Mouse (Mus musculus): ENCODE data around the gene Kcnq4. TPM values are rescaled to one million over a fixed set of nuclear protein-coding genes. Genes with fewer than 3 reads are reported as not detected.

Kcnq4 gene
- polyA plus RNA-seq, 1 experiment from 2014 or later = 6.2 TPM

GRCm38 (mm10) chr4:120743636-120744035, 4.8 kb downstream of the Kcnq4 start:
- H3K27me3 ChIP-seq = peaks cover 48% of the 10 kb centered on the region
- ATAC-seq (ENCODE audit: low FRiP score, low read depth) = no peak
- H3K9ac ChIP-seq = no peak overlapping the region
- WGBS = 60% methylated on average over 3 of the region's 3 CpGs
- H3K4me3 ChIP-seq = no peak overlapping the region
- no peak overlapping the region for H3K27ac ChIP-seq
- H3K36me3 ChIP-seq = no peaks in the 10 kb centered on the region
- H3K9me3 ChIP-seq = no peaks in the 10 kb centered on the region
- H3K4me1 ChIP-seq = peaks cover 16% of the 10 kb centered on the region
- no peak overlapping the region for H3K4me2 ChIP-seq (replicated peaks)

GRCm38 (mm10) chr4:120741303-120741702, 7.1 kb downstream of the Kcnq4 start:
- no peaks in the 10 kb centered on the region for H3K4me1 ChIP-seq
- H3K36me3 ChIP-seq = no peaks in the 10 kb centered on the region
- no peaks in the 10 kb centered on the region for H3K9me3 ChIP-seq
- peaks cover 38% of the 10 kb centered on the region for H3K27me3 ChIP-seq
- WGBS = 79% methylated on average over 6 of the region's 6 CpGs
- no peak overlapping the region for H3K27ac ChIP-seq
- no peak overlapping the region for H3K4me2 ChIP-seq (replicated peaks)
- no peak overlapping the region for H3K4me3 ChIP-seq
- ATAC-seq (ENCODE audit: low FRiP score, low read depth) = peak; percentile 38; the same call in 1 of the 2 replicates
- no peak overlapping the region for H3K9ac ChIP-seq

GRCm38 (mm10) chr4:120734012-120734622, 14.3 kb downstream of the Kcnq4 start:
- Histone ChIP-seq H3K9ac (no peak overlapping the region), H3K36me3 (no peaks in the 10 kb centered on the region), H3K4me3 (no peak overlapping the region), H3K4me1 (peaks cover 20% of the 10 kb centered on the region), H3K4me2 (replicated peaks) (no peak overlapping the region), H3K27me3 (peaks cover 31% of the 10 kb centered on the region), H3K27ac (no peak overlapping the region), H3K9me3 (no peaks in the 10 kb centered on the region)
- no peak for ATAC-seq (ENCODE audit: low FRiP score, low read depth)
- 90% methylated on average over 5 of the region's 5 CpGs for WGBS

GRCm38 (mm10) chr4:120732737-120733136, 15.7 kb downstream of the Kcnq4 start:
- no peaks in the 10 kb centered on the region for H3K36me3 ChIP-seq
- no peak overlapping the region for H3K4me2 ChIP-seq (replicated peaks)
- no peak overlapping the region for H3K4me3 ChIP-seq
- H3K9me3 ChIP-seq = no peaks in the 10 kb centered on the region
- H3K27me3 ChIP-seq = peaks cover 27% of the 10 kb centered on the region
- H3K4me1 ChIP-seq = peaks cover 20% of the 10 kb centered on the region
- no peak overlapping the region for H3K9ac ChIP-seq
- no peak for ATAC-seq (ENCODE audit: low FRiP score, low read depth)
- 69% methylated on average over 6 of the region's 6 CpGs for WGBS
- no peak overlapping the region for H3K27ac ChIP-seq

GRCm38 (mm10) chr4:120731030-120731644, 17.3 kb downstream of the Kcnq4 start:
- WGBS = under 1% methylated on average over 40 of the region's 40 CpGs
- peak overlapping the region; percentile 54 for H3K4me3 ChIP-seq
- peak overlapping the region; percentile 91 for H3K4me2 ChIP-seq (replicated peaks)
- peaks cover 18% of the 10 kb centered on the region for H3K27me3 ChIP-seq
- H3K27ac ChIP-seq = no peak overlapping the region
- peak; percentile 91 for ATAC-seq (ENCODE audit: low FRiP score, low read depth)
- H3K36me3 ChIP-seq = no peaks in the 10 kb centered on the region
- no peaks in the 10 kb centered on the region for H3K9me3 ChIP-seq
- peaks cover 20% of the 10 kb centered on the region for H3K4me1 ChIP-seq
- peak overlapping the region; percentile 66 for H3K9ac ChIP-seq

GRCm38 (mm10) chr4:120730574-120730973, 17.8 kb downstream of the Kcnq4 start:
- Histone ChIP-seq H3K27ac (no peak overlapping the region), H3K4me1 (peaks cover 20% of the 10 kb centered on the region), H3K36me3 (no peaks in the 10 kb centered on the region), H3K27me3 (peaks cover 18% of the 10 kb centered on the region), H3K9me3 (no peaks in the 10 kb centered on the region), H3K4me2 (replicated peaks) (peak overlapping the region; percentile 91), H3K9ac (peak overlapping the region; percentile 66; the same call in 1 of the 2 replicates), H3K4me3 (peak overlapping the region; percentile 54)
- peak; percentile 26; the same call in 1 of the 2 replicates for ATAC-seq (ENCODE audit: low FRiP score, low read depth)
- WGBS = 27% methylated on average over 6 of the region's 6 CpGs

GRCm38 (mm10) chr4:120730146-120730545, 18.3 kb downstream of the Kcnq4 start:
- Histone ChIP-seq H3K4me1 (peaks cover 20% of the 10 kb centered on the region), H3K9me3 (no peaks in the 10 kb centered on the region), H3K4me3 (no peak overlapping the region), H3K27me3 (peaks cover 18% of the 10 kb centered on the region), H3K27ac (no peak overlapping the region), H3K36me3 (no peaks in the 10 kb centered on the region), H3K4me2 (replicated peaks) (no peak overlapping the region), H3K9ac (no peak overlapping the region)
- 58% methylated on average over 6 of the region's 6 CpGs for WGBS
- no peak for ATAC-seq (ENCODE audit: low FRiP score, low read depth)

- no peak overlapping the region for H3K4me2 ChIP-seq (replicated peaks)
- WGBS = 44% methylated on average over 6 of the region's 6 CpGs
- H3K36me3 ChIP-seq = no peaks in the 10 kb centered on the region
- no peak overlapping the region for H3K9ac ChIP-seq
- ATAC-seq (ENCODE audit: low FRiP score, low read depth) = no peak
- no peaks in the 10 kb centered on the region for H3K9me3 ChIP-seq
- H3K4me3 ChIP-seq = no peak overlapping the region
- H3K27me3 ChIP-seq = peaks cover 18% of the 10 kb centered on the region
- no peak overlapping the region for H3K27ac ChIP-seq
- H3K4me1 ChIP-seq = peaks cover 20% of the 10 kb centered on the region
These were observed 19.0 kb downstream of the Kcnq4 start for GRCm38 (mm10) chr4:120729441-120729840.

GRCm38 (mm10) chr4:120727842-120728241, 20.6 kb downstream of the Kcnq4 start:
- WGBS = 78% methylated on average over 11 of the region's 11 CpGs
- H3K36me3 ChIP-seq = no peaks in the 10 kb centered on the region
- ATAC-seq (ENCODE audit: low FRiP score, low read depth) = no peak
- no peak overlapping the region for H3K27ac ChIP-seq
- H3K27me3 ChIP-seq = peaks cover 15% of the 10 kb centered on the region
- H3K4me1 ChIP-seq = peaks cover 20% of the 10 kb centered on the region
- H3K9ac ChIP-seq = no peak overlapping the region
- no peak overlapping the region for H3K4me3 ChIP-seq
- H3K4me2 ChIP-seq (replicated peaks) = no peak overlapping the region
- no peaks in the 10 kb centered on the region for H3K9me3 ChIP-seq

- ATAC-seq (ENCODE audit: low FRiP score, low read depth) = no peak
- Histone ChIP-seq H3K4me1 (peaks cover 14% of the 10 kb centered on the region), H3K27me3 (peaks cover 3% of the 10 kb centered on the region; the same call in 1 of the 2 replicates), H3K27ac (no peak overlapping the region), H3K9ac (no peak overlapping the region), H3K9me3 (no peaks in the 10 kb centered on the region), H3K4me3 (no peak overlapping the region), H3K36me3 (no peaks in the 10 kb centered on the region), H3K4me2 (replicated peaks) (no peak overlapping the region)
- WGBS = 60% methylated on average over 4 of the region's 4 CpGs
These were observed 22.2 kb downstream of the Kcnq4 start for GRCm38 (mm10) chr4:120726174-120726573.

- Histone ChIP-seq H3K27me3 (peaks cover 1% of the 10 kb centered on the region; the same call in 1 of the 2 replicates), H3K27ac (no peak overlapping the region), H3K4me2 (replicated peaks) (no peak overlapping the region), H3K36me3 (no peaks in the 10 kb centered on the region), H3K9ac (no peak overlapping the region), H3K4me1 (peaks cover 10% of the 10 kb centered on the region), H3K9me3 (no peaks in the 10 kb centered on the region), H3K4me3 (no peak overlapping the region)
- WGBS = 37% methylated on average over 5 of the region's 5 CpGs
- no peak for ATAC-seq (ENCODE audit: low FRiP score, low read depth)
These were observed 22.8 kb downstream of the Kcnq4 start for GRCm38 (mm10) chr4:120725516-120726090.

- ATAC-seq (ENCODE audit: low FRiP score, low read depth) = no peak
- Histone ChIP-seq H3K36me3 (no peaks in the 10 kb centered on the region), H3K9ac (no peak overlapping the region), H3K9me3 (no peaks in the 10 kb centered on the region), H3K4me2 (replicated peaks) (no peak overlapping the region), H3K4me3 (no peak overlapping the region), H3K27ac (no peak overlapping the region), H3K4me1 (peaks cover 6% of the 10 kb centered on the region), H3K27me3 (peaks cover 14% of the 10 kb centered on the region)
- 67% methylated on average over 2 of the region's 2 CpGs for WGBS
These were observed 26.8 kb downstream of the Kcnq4 start for GRCm38 (mm10) chr4:120721574-120721973.

Data from limb, embryonic 13.5 days (tissue).